Mouse (Mus musculus) thymus, postnatal 10 days (tissue): Measurements from ENCODE around the gene Ccdc142.
A peak's percentile ranks its signal among the peaks of the same experiment; 100 is the strongest.

ENCODE experiments used
- DNase-seq, 2 experiments: peaks; one replicate each; pipeline ENCODE4 v3.0.0; 2021; ENCODE audit warnings: low spot score in 2 of 2

Gene Ccdc142

GRCm38 (mm10) chr6:83101316-83101687, at the start of gene Ccdc142, which contains the start of gene Gm42688:
Ccdc142 (plus strand) TSS chr6:83101601.
Gm42688 (plus strand) TSS chr6:83101617.
- DNase-seq = peak; percentile 89 to 90

- DNase-seq = no peak
These were observed 48.1 kb upstream of the Ccdc142 start for GRCm38 (mm10) chr6:83053136-83053960.

GRCm38 (mm10) chr6:83054074-83054851, 47.1 kb upstream of the Ccdc142 start, which contains the start of gene Aup1:
Aup1 (plus strand) TSS chr6:83054521.
- DNase-seq = peak; percentile 96

- DNase-seq = peak; percentile 56 to 58
These were observed 46.5 kb upstream of the Ccdc142 start, which contains the start of gene Htra2 for GRCm38 (mm10) chr6:83054871-83055431. Htra2 (minus strand) TSS chr6:83055273.

- DNase-seq = no peak
These were observed 43.6 kb upstream of the Ccdc142 start, which contains the start of gene Dqx1 for GRCm38 (mm10) chr6:83057790-83058189. Dqx1 (plus strand) TSS chr6:83057844.

- no peak for DNase-seq
These were observed 42.7 kb upstream of the Ccdc142 start for GRCm38 (mm10) chr6:83058725-83059124.

- no peak for DNase-seq
These were observed 35.4 kb upstream of the Ccdc142 start for GRCm38 (mm10) chr6:83065995-83066394.

GRCm38 (mm10) chr6:83066441-83066840, 35.0 kb upstream of the Ccdc142 start:
- no peak for DNase-seq

- DNase-seq = no peak
These were observed 33.2 kb upstream of the Ccdc142 start for GRCm38 (mm10) chr6:83068221-83068620.

GRCm38 (mm10) chr6:83068706-83069487, 32.5 kb upstream of the Ccdc142 start:
- DNase-seq = no peak

GRCm38 (mm10) chr6:83069488-83070246, 31.7 kb upstream of the Ccdc142 start:
- DNase-seq = no peak

- DNase-seq = no peak
These were observed 31.3 kb upstream of the Ccdc142 start, which contains the start of gene Tlx2 for GRCm38 (mm10) chr6:83070247-83070310. Tlx2 (minus strand) TSS chr6:83070293.

- no peak for DNase-seq
These were observed 30.8 kb upstream of the Ccdc142 start for GRCm38 (mm10) chr6:83070311-83071219.

- no peak for DNase-seq
These were observed 30.2 kb upstream of the Ccdc142 start for GRCm38 (mm10) chr6:83071220-83071619.

- peak in 1 of 2 experiments; percentile 33 for DNase-seq
These were observed 26.4 kb upstream of the Ccdc142 start for GRCm38 (mm10) chr6:83074979-83075378.

- peak in 1 of 2 experiments; percentile 23 for DNase-seq
These were observed 23.6 kb upstream of the Ccdc142 start, which contains the start of gene Pcgf1 for GRCm38 (mm10) chr6:83077630-83078323. Pcgf1 (plus strand) TSS chr6:83077869.

- DNase-seq = peak; percentile 98 to 100
These were observed 23.0 kb upstream of the Ccdc142 start for GRCm38 (mm10) chr6:83078324-83078858.

GRCm38 (mm10) chr6:83080210-83080609, 21.2 kb upstream of the Ccdc142 start:
- no peak for DNase-seq

GRCm38 (mm10) chr6:83083497-83083896, 17.9 kb upstream of the Ccdc142 start:
- DNase-seq = no peak
